Mouse (Mus musculus) midbrain, embryonic 14.5 days (tissue): Measurements from ENCODE around the gene Zfp831. TPM values are rescaled to one million over a fixed set of nuclear protein-coding genes. Genes with fewer than 3 reads are reported as not detected.

Experiments
- ATAC-seq: fragments of 200-750 bp; cut with Nextera tagmentation; 2 replicates; pipeline ENCODE4 v1.8.0; 2017; ENCODE audit warnings: moderate number of reproducible peaks, moderate library complexity; ENCODE audit not compliant: low FRiP score, low TSS enrichment
- DNase-seq: peaks from one replicate; pipeline ENCODE4 v3.0.0-alpha.2; 2015
- H3K27ac ChIP-seq: fragments of 300-500 bp; sonication (generic); replicated peaks from 2 replicates; pipeline ENCODE4 v1.5.1; 2014; ENCODE audit warnings: mild to moderate bottlenecking, low read depth, low read length, moderate library complexity
- H3K27me3 ChIP-seq: fragments of 300-500 bp; sonication (generic); 2 replicates; pipeline ENCODE4 v1.6.1; 2014; ENCODE audit warnings: low read length, control low read depth, mixed read lengths; ENCODE audit not compliant: control insufficient read depth, insufficient read depth
- H3K36me3 ChIP-seq: fragments of 300-500 bp; sonication (generic); 2 replicates; pipeline ENCODE4 v1.6.1; 2014; ENCODE audit warnings: low read length, control low read depth; ENCODE audit not compliant: control insufficient read depth, insufficient read depth
- H3K4me1 ChIP-seq: fragments of 300-500 bp; sonication (generic); 2 replicates; pipeline ENCODE4 v1.6.1; 2014; ENCODE audit warnings: mild to moderate bottlenecking, antibody characterized with exemption, low read length, control low read depth; ENCODE audit not compliant: control insufficient read depth, insufficient read depth
- H3K4me2 ChIP-seq: fragments of 300-500 bp; sonication (generic); 2 replicates; pipeline ENCODE4 v1.6.1; 2014; ENCODE audit warnings: mild to moderate bottlenecking, low read length, moderate library complexity
- H3K4me3 ChIP-seq: fragments of 300-500 bp; sonication (generic); replicated peaks from 2 replicates; pipeline ENCODE4 v1.5.1; 2014; ENCODE audit warnings: low read depth, low read length
- H3K9ac ChIP-seq: fragments of 300-500 bp; sonication (generic); replicated peaks from 2 replicates; pipeline ENCODE4 v1.6.1; 2014; ENCODE audit warnings: mild to moderate bottlenecking, low read length, moderate library complexity
- H3K9me3 ChIP-seq: fragments of 300-500 bp; sonication (generic); 2 replicates; pipeline ENCODE4 v1.6.1; 2016; ENCODE audit warnings: low read length, control low read depth, mixed read lengths; ENCODE audit not compliant: control insufficient read depth
- WGBS: fragments of 180-500 bp; shearing (Covaris S2); extraction: QIAGEN DNeasy Blood & Tissue Kit; methylation state at CpG from one replicate; pipeline ENCODE4 v1.1.7; 2014; 5-methylcytosine and 5-hydroxymethylcytosine counted together
- polyA plus RNA-seq: library from polyadenylated mRNA; unstranded; fragments of >200 nt; fragmentation: Nextera tagmentation; extraction: Ambion mirVana; gene quantifications from 2 replicates; pipeline ENCODE4 v1.2.1, GENCODE M21; 2014

Zfp831 gene
- polyA plus RNA-seq, 1 experiment from 2014 or later = not detected

DNA sequence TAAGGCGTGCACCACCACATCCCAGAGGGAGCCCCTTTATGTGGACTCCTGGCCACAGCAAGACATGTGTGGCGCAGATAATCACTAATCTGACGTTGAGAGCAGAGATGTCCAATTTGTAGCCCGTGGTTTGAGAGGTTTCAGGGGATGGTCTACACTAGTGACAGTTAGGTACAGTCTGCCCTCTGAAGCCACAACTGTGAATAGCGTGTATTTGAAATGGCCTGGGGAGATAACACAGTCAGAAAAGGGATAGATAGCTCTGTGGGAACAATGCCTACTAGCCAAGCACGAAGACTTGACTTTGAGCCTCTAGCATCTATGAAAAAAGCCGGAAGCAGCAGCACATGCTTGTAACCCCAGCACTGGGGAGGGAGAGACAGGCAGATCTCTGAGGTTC, 18.9 kb upstream of the Zfp831 start:
- no peaks in the 10 kb centered on the region for H3K27me3 ChIP-seq
- ATAC-seq (no peak), DNase-seq (no peak)
- no peak overlapping the region for H3K27ac ChIP-seq
- H3K4me2 ChIP-seq = no peak overlapping the region
- H3K9ac ChIP-seq = no peak overlapping the region
- no peaks in the 10 kb centered on the region for H3K4me1 ChIP-seq
- no peak overlapping the region for H3K4me3 ChIP-seq
- H3K36me3 ChIP-seq = no peaks in the 10 kb centered on the region
- H3K9me3 ChIP-seq = no peaks in the 10 kb centered on the region
- WGBS = 86% methylated on average over 7 of the region's 7 CpGs

DNA sequence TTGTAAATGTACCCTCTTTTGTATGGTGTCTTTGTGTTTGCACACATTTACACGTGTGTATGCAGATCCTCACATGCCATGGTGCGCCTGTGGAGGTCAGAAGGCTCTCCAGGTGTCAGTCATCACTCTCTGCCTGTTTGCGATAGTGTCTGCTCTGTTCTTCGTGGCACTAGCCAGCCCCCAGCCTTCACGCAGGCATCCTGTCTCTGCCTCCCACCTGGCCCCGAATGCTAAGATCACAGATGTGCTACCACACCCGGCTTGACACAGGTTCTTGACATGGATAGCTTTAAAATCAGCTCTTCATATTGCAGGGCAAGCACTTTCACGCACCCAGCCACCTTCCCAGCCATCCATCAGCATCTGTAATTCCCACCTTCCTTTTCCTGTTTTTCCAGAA, 16.3 kb upstream of the Zfp831 start:
- H3K27ac ChIP-seq = no peak overlapping the region
- ATAC-seq (no peak), DNase-seq (no peak)
- 86% methylated on average over 8 of the region's 8 CpGs for WGBS
- H3K9me3 ChIP-seq = no peaks in the 10 kb centered on the region
- no peak overlapping the region for H3K4me2 ChIP-seq
- no peak overlapping the region for H3K9ac ChIP-seq
- H3K4me1 ChIP-seq = no peaks in the 10 kb centered on the region
- H3K4me3 ChIP-seq = no peak overlapping the region
- H3K27me3 ChIP-seq = no peaks in the 10 kb centered on the region
- H3K36me3 ChIP-seq = no peaks in the 10 kb centered on the region

DNA sequence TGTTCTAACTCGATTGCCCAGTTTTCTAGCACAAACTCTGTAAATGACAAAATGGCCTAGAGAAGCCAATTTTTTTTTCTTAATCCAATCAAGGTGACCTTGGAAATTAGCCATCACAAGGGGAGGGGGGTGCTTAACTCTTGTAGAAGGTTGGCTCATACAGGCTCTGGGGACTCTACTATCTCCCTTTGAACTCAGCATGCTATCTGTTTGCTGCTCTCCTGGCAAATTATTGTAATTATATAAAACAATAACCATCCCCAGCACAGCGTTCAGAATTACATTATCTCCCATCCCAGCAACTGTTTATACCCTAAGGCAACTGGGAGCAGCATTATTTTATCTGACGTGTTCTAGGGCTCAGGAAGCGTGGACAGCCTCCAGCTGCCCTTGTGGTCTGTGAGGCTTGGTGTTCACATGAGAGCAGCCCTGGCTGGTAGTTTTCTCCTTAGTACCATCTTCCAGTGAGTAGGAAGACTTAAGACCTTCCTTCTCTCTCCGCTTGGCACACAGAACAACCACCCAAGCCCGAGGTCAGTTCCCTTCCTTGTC, 14.0 kb upstream of the Zfp831 start:
- Histone ChIP-seq H3K4me1 (no peaks in the 10 kb centered on the region), H3K4me3 (no peak overlapping the region), H3K27ac (no peak overlapping the region; the same call in 1 of the 2 replicates), H3K4me2 (no peak overlapping the region), H3K27me3 (no peaks in the 10 kb centered on the region), H3K9me3 (no peaks in the 10 kb centered on the region), H3K36me3 (no peaks in the 10 kb centered on the region), H3K9ac (no peak overlapping the region)
- DNase-seq (peak; percentile 30), ATAC-seq (no peak)
- WGBS = 59% methylated on average over 6 of the region's 6 CpGs

DNA sequence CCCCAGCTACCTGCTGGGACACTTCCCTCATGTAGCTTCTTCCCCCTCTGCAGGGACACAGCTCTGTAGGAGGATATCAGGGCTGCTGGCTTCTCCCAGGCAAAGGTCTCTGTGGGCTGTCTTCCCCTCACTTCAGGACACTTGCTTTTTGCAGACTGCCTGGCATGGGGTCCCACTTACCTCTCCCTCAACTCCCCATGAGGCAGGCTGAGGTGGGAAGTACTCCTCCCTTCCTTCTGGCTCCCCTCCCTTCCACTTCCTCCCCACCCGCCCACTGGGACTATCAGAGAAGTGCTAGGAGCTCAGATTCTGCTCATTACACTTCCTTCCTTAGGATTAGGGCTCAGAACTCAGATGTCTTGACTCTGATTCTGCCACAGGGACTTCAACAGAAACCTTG, 6.6 kb upstream of the Zfp831 start:
- no peak overlapping the region for H3K4me3 ChIP-seq
- no peak overlapping the region for H3K9ac ChIP-seq
- H3K27ac ChIP-seq = no peak overlapping the region
- no peaks in the 10 kb centered on the region for H3K27me3 ChIP-seq
- WGBS = 64% methylated on average over 1 of the region's 1 CpGs
- ATAC-seq = no peak
- no peaks in the 10 kb centered on the region for H3K36me3 ChIP-seq
- H3K4me1 ChIP-seq = no peaks in the 10 kb centered on the region
- no peaks in the 10 kb centered on the region for H3K9me3 ChIP-seq
- H3K4me2 ChIP-seq = no peak overlapping the region
- no peak for DNase-seq

DNA sequence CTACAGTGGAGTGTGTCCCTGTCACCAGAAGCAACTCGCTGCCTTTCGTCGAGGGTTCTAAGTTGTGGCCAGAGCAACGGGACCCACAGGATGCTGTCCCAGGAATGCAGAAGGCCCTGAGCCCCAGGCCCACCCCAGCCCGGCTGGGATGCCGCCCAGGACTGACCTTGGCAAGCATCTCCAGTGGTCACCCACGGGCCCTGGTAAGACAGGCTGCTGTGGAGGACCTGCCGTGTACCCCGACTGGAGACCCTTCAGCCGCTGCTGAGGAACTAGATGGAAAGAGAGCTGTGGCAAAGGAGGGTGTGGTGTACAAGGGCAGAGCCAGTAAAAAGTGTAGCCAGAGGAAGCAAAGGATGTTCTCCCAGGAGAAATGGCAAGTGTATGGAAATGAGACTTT, 1.6 kb downstream of the Zfp831 start:
- WGBS = 93% methylated on average over 10 of the region's 10 CpGs
- H3K36me3 ChIP-seq = no peaks in the 10 kb centered on the region
- no peak overlapping the region for H3K9ac ChIP-seq
- H3K27ac ChIP-seq = no peak overlapping the region
- DNase-seq (no peak), ATAC-seq (no peak)
- H3K4me2 ChIP-seq = no peak overlapping the region
- no peak overlapping the region for H3K4me3 ChIP-seq
- no peaks in the 10 kb centered on the region for H3K27me3 ChIP-seq
- no peaks in the 10 kb centered on the region for H3K4me1 ChIP-seq
- no peaks in the 10 kb centered on the region; the same call in 1 of the 2 replicates for H3K9me3 ChIP-seq

DNA sequence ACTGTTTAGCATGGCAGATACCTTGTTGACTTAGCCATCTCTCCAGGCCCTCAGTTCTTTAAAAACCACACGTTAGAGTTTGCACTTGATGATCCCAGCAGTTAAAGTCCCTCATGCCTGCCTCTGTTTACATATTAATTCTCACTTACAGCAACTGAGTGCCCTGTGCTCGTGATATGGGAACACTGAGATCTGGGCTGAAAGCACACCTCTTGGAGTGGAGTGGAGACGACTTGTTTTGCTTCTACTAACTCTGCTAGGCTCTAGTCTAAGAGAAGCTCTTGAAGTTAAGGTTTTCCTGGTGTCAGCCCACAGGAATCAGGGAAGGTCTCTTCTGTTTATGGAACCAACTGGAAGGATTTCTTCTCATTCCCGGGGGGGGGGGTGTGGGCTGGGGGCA, 9.5 kb downstream of the Zfp831 start:
- WGBS = 77% methylated on average over 4 of the region's 4 CpGs
- DNase-seq = no peak
- Histone ChIP-seq H3K4me1 (no peaks in the 10 kb centered on the region), H3K27me3 (no peaks in the 10 kb centered on the region), H3K4me2 (no peak overlapping the region), H3K36me3 (no peaks in the 10 kb centered on the region), H3K4me3 (no peak overlapping the region), H3K9ac (no peak overlapping the region), H3K9me3 (no peaks in the 10 kb centered on the region; the same call in 1 of the 2 replicates), H3K27ac (no peak overlapping the region)
- no peak for ATAC-seq

DNA sequence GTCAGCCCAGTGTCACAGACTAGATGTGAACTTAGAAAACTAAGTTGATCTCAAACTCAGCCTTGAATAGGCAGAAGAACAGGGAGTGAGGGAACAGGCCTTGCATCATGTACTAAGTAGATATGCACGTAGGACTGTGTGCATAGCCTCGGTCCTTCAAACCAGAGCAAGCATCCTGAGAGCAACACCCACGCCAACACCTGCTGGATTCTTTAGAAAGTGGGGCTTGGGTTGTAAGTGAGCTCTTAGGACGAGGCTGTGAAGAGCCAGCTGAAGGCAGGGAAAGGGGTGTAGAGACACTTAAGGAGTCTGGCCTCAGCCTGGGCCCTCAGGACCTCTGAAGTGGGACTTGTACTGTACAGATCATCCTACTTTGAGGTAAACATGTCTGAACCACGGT, 12.0 kb downstream of the Zfp831 start:
- H3K4me3 ChIP-seq = no peak overlapping the region
- H3K27me3 ChIP-seq = no peaks in the 10 kb centered on the region
- no peak overlapping the region for H3K9ac ChIP-seq
- H3K4me1 ChIP-seq = no peaks in the 10 kb centered on the region
- no peaks in the 10 kb centered on the region for H3K9me3 ChIP-seq
- no peak for ATAC-seq
- no peak overlapping the region for H3K4me2 ChIP-seq
- no peaks in the 10 kb centered on the region for H3K36me3 ChIP-seq
- no peak overlapping the region for H3K27ac ChIP-seq
- 82% methylated on average over 5 of the region's 5 CpGs for WGBS
- no peak for DNase-seq

DNA sequence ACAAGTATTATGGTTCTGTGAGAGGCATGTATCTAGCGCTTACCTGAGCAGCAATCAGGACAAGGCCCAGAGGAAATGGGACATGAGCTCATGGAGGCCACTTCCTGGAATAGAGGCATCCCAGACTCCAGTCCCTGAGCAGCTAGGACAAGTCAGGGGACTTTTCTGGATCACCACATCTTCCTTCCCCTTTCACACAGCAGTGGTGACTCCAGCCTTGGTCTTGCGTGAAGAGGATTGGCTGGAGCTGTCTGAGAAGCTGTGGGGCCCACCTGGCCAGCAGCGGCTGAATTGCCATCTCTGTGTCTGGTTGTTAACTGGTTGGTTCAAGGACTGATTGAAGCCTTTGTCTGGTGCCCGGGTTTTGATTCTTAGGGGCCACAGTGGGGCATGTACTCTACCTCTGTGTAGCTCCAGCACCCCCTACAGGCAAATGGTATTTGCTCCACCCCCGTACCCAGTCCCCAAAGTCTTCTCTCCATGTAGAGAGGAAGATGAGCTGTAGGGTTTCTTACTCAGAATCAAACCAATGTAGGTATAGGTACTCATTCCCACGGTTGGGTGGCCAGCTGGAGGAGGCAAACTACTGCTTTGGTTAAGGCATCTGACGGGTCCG, 15.0 kb downstream of the Zfp831 start:
- H3K9ac ChIP-seq = no peak overlapping the region
- H3K27ac ChIP-seq = no peak overlapping the region
- H3K4me3 ChIP-seq = no peak overlapping the region
- 74% methylated on average over 8 of the region's 8 CpGs for WGBS
- H3K4me1 ChIP-seq = no peaks in the 10 kb centered on the region
- no peaks in the 10 kb centered on the region for H3K9me3 ChIP-seq
- H3K4me2 ChIP-seq = no peak overlapping the region
- no peaks in the 10 kb centered on the region for H3K36me3 ChIP-seq
- no peaks in the 10 kb centered on the region for H3K27me3 ChIP-seq
- DNase-seq (no peak), ATAC-seq (no peak)

DNA sequence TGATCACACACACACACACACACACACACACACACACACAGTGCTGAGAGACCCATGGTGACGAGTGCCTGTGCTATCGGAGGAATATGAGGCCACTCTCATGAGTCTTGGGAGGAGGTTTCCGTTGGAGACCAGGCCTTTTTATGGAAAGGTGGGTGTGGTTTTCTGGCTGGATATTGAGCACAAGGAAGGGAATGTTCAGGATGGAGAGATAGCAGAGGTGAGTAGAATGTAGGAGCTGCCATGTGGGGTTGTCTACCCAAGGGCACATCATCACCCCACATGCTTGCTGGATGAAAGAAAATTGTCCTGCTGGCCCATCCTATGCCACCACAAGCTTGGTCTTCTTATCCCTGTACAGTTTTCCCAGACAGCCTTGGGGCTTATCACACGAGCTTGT, 16.5 kb downstream of the Zfp831 start:
- no peaks in the 10 kb centered on the region for H3K4me1 ChIP-seq
- ATAC-seq (no peak), DNase-seq (no peak)
- no peaks in the 10 kb centered on the region for H3K9me3 ChIP-seq
- H3K9ac ChIP-seq = no peak overlapping the region
- H3K4me2 ChIP-seq = no peak overlapping the region
- H3K27ac ChIP-seq = no peak overlapping the region
- no peaks in the 10 kb centered on the region for H3K27me3 ChIP-seq
- no peaks in the 10 kb centered on the region for H3K36me3 ChIP-seq
- no peak overlapping the region for H3K4me3 ChIP-seq
- WGBS = 87% methylated on average over 4 of the region's 4 CpGs
